Mouse (Mus musculus) heart, postnatal 36 days (tissue): Measurements from ENCODE around the gene Ercc2. TPM values are rescaled to one million over a fixed set of nuclear protein-coding genes. Genes with fewer than 3 reads are reported as not detected.

Source experiments
- DNase-seq, 2 experiments: peaks; one replicate each; pipeline ENCODE4 v3.0.0; 2021 to 2022
- intact Hi-C: fragments of 180-260 bp; cut with DNase I; formaldehyde crosslinking; loops from one replicate; pipeline ENCODE4 v1.15.1; 2025
- total RNA-seq, 2 experiments: library from RNA; stranded (reverse); gene quantifications; 2 replicates each; pipeline ENCODE4 v1.2.3; 2021

Gene Ercc2
- total RNA-seq, 2 experiments from 2014 or later, result 11.8 to 12.0 TPM

DNA sequence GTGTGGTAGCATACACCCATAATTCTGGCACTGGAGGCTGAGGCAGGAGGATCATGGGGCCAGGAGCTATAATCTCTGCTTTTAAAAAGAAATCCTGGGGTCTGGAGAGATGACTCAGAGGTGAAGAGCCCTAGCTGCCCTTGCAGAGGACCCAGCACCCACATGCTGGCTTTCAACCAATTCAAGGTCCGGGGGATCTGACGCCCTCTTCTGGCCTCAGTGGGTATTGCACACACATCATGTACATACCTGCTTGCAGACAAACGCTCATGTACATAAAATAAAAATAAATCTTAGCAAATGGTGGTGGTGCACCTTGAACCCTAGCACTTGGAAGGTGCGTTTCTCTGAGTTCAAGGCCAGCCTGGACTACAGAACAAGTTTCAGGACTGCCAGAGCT lies 19.1 kb downstream of the Ercc2 start:
- intact Hi-C loops, result loop anchor here (10.0 kb wide), 1 partner anchor 304 kb away; no protein-coding TSS in a partner anchor
- no peak for DNase-seq

DNA sequence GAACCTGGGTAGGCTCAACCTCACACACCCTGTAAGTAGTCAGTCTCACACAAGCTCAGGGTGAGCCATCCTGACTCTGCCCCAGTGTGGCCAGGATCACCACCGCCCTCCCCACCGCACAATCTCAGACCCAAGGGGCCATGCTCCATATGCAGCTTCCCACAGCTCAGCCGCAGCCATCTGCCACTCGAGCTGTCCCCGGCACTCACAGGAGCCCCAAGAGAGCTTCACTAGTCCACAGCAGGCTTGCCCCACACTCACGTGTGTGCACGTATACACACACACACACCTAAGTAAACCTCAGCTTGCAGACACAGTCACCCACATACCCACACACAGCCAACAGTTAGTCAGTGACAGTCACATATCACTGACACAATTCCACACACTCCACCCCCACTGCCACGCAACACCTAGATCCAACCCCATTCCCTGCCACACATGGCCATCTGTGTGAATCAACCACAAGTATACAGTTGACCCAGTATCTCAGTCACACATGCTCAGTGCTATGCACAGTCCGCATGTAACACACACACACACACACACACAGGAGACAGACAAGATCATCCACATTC lies 20.8 kb downstream of the Ercc2 start:
- intact Hi-C loops, result loop anchor here (10.0 kb wide), 1 partner anchor 302 kb away; no protein-coding TSS in a partner anchor
- no peak for DNase-seq

DNA sequence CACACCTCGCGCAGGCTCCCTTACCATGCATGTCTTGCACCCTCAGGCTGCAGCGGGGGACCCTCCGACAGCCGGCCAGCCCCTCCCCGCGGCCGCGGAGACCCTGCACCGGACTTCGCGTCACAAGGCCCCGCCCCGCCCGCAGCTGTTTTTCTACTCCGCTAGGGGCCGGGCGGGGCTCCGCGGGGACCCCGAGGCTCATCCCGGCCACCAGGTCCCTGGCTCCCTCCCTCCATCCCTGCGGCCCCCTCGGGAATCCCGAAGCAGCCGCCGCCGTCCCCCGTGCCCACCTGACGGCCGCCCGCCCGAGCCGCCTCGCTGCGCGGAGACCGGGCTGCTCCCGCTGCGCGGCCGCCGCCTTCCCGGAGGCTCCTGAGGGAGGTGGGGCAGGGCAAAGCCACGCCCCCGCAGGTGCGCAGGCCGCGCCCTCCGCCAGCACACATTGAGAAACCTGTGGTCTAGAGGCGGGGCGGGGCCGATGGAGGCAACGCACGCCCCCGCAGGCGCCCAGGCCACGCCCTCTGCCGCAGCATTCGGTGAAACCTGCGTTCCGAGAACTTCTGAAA lies 22.0 kb downstream of the Ercc2 start, which contains the start of gene Klc3:
TSS of gene Klc3 (minus strand) at position 374 of the 566 bp plus-strand sequence.
- intact Hi-C loops, result loop anchor here (10.0 kb wide), 1 partner anchor 301 kb away; no protein-coding TSS in a partner anchor
- DNase-seq, result peak; percentile 31 to 36

DNA sequence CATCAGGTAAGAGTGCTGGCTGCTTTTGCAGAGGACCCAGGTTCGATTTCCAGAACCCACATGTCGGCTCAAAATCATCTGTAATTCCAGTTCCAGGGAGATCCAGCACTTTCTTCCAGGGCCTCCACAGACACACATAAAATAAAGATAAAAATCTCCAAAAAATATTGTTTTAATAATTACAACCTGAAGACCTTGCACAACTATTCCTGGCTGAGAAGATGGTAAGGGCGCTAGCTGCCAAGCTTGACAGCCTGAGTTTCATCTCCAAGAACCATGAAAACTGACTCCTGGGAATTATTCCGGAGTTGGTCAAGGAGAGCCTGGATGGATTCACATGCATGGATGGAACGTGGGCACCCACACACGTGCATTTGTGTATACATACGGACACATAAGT lies 22.7 kb downstream of the Ercc2 start, which contains the start of gene Ckm:
TSS of gene Ckm (plus strand) at position 301 of the 400 bp plus-strand sequence.
- intact Hi-C loops, result loop anchor here (10.0 kb wide), 1 partner anchor 300 kb away; no protein-coding TSS in a partner anchor
- DNase-seq, result no peak

DNA sequence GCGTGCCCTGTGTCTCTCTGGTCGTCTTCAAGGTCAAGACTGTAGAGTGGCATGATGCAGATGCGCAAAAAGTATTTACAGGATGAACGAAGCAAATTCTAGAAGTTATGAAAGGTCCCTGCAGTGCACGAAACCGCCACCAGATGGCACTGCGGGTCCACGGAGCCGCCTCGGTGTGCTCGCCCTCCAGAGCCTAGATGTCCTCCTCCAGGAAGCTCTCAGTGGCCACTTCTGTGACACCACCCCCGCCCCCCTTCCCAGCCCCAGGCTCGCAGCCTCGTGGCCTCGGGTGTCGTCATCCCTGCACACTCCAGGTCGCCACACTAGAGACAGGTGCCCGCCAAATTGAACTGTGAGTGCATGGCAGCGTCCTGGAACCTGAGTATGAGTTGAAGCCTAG lies 23.6 kb downstream of the Ercc2 start:
- peak; percentile 81 to 94 for DNase-seq
- intact Hi-C loops, result loop anchor here (5.0 to 10.0 kb wide), 4 partner anchors 97 to 299 kb away; no protein-coding TSS in a partner anchor

DNA sequence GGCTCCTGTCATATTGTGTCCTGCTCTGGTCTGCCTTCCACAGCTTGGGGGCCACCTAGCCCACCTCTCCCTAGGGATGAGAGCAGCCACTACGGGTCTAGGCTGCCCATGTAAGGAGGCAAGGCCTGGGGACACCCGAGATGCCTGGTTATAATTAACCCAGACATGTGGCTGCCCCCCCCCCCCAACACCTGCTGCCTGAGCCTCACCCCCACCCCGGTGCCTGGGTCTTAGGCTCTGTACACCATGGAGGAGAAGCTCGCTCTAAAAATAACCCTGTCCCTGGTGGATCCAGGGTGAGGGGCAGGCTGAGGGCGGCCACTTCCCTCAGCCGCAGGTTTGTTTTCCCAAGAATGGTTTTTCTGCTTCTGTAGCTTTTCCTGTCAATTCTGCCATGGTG lies 27.9 kb downstream of the Ercc2 start:
- intact Hi-C loops, result loop anchor here (5.0 to 10.0 kb wide), 4 partner anchors 93 to 295 kb away; no protein-coding TSS in a partner anchor

DNA sequence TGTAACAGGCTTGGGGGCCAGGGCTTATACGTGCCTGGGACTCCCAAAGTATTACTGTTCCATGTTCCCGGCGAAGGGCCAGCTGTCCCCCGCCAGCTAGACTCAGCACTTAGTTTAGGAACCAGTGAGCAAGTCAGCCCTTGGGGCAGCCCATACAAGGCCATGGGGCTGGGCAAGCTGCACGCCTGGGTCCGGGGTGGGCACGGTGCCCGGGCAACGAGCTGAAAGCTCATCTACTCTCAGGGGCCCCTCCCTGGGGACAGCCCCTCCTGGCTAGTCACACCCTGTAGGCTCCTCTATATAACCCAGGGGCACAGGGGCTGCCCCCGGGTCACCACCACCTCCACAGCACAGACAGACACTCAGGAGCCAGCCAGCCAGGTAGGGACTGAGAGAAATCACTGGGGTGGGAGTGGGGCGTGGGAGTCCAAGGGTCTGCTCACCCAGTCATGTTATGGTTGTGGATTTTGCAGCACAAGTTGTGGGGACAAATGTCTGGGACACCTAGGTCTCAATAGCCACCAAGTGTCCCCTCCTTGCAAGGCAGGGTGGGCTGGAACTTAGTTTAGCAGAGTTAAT lies 29.0 kb downstream of the Ercc2 start:
- intact Hi-C loops, result no loop called here
- DNase-seq, result peak; percentile 67 to 69

More for the DNA sequence above, 27.9 kb downstream of the Ercc2 start:
- DNase-seq, result peak in 1 of 2 experiments; percentile 32

DNA sequence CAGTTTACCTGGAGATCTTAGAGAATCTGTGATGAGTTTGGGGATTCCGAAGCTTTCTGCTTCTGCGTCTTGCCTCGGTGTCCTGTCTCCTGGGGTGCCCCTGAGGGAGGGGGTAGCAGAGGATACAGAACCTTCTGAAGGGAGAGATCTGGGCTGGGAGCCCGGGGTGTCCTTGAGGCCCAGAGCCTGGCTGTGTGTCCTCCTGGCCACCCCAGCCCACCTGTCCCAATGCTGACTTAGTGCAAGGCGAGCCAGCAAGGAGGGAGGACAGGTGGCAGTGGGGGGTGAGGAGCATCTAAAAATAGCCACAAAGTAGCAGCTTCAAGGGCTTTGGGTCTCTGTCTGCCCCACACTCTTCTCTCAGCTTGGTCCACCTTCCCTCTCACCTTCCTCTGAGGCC lies 30.0 kb downstream of the Ercc2 start:
- intact Hi-C loops, result no loop called here
- peak; percentile 17 to 29 for DNase-seq

DNA sequence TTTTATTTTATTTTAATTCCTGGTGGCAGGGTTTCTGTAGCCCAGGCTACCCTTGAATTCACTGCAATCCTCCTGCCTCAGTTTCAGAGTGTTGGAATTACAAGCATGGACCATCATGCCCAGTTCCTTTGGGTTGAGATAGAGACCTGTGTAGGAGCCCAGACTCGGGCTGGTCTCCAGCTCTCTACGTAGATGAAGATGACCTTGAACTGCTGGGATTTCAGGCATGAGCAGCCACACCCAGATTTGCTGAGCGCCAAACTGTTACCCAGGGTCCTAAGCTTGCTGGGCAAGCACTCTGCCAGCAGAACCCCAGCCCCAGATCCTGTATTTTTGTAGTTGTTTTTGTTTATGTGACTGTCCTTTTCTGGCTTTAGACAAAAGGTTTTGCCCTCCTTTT lies 31.7 kb downstream of the Ercc2 start:
- intact Hi-C loops, result no loop called here
- no peak for DNase-seq

DNA sequence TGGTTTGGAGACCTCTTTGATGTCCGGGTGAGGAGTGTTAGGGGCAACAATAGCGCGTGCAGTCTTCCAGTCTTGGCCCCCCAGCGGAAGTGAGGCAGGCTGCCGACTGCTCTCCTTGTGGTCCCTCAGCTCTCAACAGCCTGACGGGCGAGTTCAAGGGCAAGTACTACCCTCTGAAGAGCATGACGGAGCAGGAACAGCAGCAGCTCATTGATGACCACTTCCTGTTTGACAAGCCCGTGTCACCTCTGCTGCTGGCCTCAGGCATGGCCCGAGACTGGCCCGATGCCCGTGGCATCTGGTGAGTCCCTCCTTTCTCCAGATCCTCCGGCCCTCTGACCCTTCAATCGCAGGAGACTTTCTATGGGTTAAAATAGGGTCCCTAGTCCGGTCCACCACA lies 34.8 kb downstream of the Ercc2 start:
- intact Hi-C loops, result no loop called here
- DNase-seq, result no peak

DNA sequence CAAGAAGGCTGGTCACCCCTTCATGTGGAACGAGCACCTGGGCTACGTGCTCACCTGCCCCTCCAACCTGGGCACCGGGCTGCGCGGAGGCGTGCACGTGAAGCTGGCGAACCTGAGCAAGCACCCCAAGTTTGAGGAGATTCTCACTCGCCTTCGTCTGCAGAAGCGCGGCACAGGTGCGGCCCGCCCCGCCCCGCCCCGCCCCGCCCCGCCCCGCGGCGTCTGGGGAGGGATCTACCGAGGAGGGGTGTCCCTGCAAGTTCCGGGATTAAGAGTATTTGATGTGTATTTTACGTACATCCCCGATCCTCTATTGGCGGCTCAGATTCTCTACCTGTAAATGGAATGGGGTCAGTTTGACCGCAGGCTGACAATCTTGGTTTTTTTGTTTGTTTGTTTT lies 38.3 kb downstream of the Ercc2 start:
- intact Hi-C loops, result no loop called here
- no peak for DNase-seq

DNA sequence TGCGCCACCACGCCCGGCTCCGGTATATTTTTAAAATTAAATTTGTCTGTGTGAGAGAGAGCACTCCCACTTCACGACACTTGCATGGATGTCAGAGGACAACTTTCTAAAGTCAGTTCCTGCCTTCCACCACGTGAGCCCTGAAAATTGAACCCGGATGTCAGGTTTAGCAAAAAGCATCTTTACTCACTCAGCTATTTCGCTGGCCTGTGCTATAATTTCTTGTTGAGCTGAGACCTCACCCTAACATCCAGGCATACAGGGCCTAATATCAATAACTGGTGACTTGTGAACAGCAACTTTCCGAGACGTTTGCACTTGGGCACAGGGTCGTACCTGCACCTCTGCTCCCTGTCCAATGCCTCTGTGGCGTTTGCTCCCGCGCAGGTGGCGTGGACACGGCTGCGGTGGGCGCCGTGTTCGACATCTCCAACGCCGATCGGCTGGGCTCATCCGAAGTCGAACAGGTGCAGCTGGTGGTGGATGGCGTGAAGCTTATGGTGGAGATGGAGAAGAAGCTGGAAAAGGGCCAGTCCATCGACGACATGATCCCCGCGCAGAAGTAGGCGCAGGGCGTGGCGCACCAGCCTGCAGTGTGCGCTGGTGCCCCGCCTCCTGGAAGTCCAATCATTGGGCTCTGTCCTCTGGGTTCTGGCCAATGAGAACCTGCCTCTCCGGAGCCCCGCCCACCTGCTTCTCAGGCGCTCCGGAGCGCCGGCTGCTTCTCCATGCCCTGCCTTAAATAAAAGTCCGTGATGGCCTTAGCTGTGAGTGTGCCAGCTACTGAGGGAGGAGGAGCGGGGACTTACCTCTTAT lies 39.2 kb downstream of the Ercc2 start:
- intact Hi-C loops, result no loop called here
- DNase-seq, result peak; percentile 65 to 79

DNA sequence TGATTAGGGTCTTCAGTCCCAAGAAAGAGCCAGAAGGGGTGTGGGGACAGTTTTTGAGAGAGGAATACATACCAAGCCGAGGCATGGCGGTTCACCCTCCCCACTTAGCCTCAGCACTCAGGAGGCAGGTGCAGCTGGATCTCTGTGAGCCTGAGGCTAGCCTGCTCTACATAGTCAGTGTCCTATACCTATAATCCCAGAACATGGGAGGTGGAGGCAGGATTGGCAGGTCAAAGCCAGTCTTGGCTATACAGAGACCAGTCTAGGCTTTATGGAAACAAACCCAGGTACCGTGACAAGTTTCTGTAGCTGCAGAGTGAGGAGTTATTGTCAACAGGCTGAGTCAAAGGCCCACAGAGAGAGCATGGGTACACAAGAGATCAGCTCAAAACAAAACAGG lies 41.3 kb downstream of the Ercc2 start:
- DNase-seq, result no peak
- intact Hi-C loops, result no loop called here

DNA sequence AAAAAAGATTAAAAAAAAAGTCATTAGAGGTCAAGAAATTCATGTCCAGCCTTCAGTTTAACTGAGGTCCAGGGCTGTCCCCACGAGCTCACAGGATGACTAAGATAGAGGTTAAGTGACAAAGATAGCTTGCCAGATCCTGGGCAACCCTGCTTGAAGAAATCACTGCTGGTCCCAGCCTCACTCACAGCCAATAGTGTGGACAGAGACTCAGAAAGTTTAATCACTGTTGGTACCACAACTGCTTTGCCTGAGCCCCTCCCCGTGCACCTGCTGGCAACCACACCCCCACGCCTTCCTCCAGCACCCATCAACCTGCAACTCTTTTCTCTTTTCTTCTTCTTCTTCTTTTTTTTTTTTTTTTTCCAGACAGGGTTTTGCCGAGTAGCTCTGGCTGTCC lies 42.2 kb downstream of the Ercc2 start:
- no peak for DNase-seq
- intact Hi-C loops, result no loop called here

DNA sequence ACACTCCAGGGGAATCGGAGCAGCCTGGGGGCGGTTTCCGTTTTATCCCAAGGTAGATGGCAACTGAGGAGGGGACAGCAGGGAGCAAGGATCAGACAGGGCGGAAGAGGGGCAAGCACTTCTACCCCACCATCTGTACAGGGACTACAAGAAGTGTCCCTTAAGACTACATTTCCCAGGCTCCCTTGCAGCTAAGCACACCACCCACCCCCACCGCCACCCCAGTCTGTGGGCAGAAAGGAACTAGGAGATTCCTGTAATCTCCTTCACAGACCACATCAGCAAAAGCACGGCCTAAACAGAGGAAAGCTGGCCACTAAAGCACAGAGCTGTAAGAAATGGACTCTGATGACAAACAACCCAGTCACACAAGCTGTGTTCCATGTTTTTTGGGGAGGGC lies 44.5 kb downstream of the Ercc2 start:
- intact Hi-C loops, result no loop called here
- DNase-seq, result no peak

DNA sequence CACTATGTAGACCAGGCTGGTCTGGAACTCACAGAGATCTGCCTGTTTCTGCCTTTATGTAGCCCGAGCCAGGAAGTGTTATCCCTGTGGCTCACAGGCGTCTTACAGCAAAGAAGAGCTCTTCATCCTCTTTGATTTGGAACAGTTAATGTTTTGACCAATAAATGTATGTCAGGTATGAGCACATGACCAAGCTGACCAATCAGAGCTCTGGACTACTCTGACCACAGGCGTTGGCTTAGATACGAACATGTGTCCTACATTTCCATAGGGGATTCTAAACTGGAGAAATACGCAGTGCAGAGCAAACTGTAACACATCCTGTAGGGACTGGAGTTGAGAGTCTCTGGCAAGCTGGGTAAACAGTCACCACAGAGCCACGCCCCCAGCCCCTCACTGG lies 45.1 kb downstream of the Ercc2 start:
- DNase-seq, result no peak
- intact Hi-C loops, result no loop called here

DNA sequence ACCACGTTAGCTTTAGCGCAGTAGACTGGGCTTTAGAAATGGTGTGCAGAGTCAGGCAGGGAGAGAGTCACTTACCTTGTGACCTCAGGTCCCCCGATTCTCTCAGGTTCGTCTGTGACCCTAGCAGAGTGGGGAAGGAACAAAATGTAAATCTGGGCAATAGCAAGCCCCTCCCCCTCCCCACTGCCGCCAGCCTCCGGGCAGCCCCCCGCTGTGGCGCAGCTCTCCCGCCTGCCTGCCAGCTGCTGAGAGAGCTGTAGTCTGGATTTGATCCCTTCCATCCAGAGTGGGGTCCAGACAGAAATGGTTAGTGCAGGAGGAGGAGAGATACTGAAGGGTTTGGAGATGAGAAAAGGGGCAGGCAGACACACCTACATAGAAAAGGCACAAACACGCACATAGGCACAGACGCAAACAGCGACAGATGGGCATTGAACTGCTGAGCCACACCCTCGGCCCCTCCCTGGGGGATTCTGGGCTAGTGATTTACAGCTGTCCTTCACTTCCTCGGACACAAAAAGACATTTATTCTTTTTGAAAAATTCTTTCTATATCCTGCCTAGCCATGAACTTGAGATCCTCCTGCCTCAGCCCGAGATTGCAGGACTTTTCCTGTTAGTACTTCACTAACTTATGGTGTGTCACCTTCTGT lies 46.3 kb downstream of the Ercc2 start:
- DNase-seq, result no peak
- intact Hi-C loops, result no loop called here

DNA sequence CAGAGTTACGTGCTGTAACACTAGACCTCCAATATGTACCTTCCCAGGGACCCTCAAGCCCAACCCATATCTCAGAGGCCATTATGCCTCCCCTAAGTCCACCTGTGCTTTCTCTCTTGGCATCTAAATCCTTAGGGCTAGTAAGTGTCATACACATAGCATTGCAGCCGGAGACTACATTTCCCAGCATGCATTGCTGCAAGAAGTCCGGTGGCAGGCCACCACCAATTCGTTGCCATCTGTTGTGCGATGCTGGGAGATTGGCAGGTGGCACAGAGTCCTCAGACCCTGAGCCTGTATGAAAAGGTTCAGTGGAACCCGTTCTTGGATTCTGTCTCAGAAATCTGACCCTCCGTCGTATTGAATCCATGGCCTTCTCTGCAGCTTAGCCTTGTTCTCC lies 47.9 kb downstream of the Ercc2 start:
- intact Hi-C loops, result no loop called here
- no peak for DNase-seq

DNA sequence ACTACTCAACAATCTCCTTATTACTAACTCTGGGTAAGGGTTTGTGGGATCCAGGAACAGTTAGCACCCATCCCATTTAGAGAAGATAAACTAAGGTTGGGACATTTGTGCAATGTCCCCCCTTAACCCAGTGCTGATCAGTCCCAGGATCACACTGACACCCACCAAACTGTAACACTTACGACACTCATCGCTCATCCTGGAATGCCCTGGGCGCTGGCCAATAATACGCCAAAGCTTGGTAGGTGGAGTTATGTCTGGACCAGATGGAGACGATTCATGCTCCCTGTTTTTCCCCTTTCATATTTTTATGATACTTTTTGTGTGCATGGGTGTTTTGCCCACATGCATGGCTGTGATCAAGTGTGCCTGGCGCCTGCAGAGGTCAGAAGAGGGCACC lies 48.6 kb downstream of the Ercc2 start:
- intact Hi-C loops, result no loop called here
- DNase-seq, result no peak

DNA sequence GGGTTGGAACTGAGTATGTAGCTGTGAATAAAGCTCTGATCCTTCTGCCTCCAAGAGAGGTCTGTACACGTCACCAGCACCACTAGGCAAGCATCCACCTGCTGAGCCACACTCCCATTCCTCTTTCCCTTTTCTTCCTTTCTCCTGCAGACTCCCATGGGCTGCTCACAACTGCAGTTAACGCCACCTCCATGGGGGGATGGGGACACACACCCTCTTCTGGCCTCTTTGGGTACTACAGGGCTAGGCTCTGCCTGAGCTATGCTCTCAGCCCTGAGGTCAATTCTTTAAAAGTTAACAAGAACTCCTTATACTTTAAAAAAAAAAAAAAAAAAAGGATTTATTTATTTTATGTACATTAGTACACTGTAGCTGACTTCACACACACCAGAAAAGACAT lies 50.7 kb downstream of the Ercc2 start:
- intact Hi-C loops, result no loop called here
- no peak for DNase-seq

DNA sequence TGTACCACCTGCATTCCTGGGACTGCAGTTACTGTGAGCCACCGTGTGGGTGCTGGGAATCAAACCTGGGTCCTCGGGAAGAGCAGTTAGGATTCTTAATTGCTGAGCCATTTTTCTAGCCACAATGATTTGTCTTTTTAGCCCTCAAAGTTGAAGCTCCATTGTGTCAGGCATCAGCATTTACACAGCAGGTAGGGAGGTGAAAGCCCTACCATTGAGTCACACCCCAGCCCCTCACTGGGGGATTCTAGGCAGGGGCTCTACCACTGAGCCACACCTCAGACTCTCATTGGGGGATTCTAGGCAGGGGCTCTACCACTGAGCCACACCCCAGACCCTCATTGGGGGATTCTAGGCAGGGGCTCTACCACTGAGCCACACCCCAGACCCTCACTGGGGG lies 54.5 kb downstream of the Ercc2 start:
- intact Hi-C loops, result no loop called here
- DNase-seq, result no peak
